Mouse (Mus musculus): ENCODE measurements at regions not wholly inside any gene's neighbourhood (a gene's known extent, or its start where the extent isn't known, plus 50 kb on each side); places are given as distances from the start of the nearest gene placed in this dataset.

DNA sequence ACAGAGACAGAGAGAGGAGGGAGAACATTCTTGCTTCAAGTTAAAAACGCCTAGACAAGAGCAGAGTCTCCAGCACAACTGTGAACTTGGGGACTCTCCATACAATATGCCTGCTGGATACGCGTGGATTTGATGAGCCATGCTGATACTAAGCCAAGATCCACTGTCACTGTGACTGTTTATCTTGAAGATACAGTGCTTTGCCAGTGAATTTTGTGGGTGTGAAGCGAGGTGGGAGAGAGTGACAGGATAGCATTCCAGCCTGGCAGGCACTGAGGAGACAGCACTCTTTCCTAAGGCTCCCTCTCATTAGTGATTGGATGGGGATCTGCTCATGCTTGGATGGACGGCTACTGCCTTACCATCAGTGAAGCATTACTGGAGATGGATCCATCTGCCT is 100.9 kb upstream of the Mbnl2 start:
- ATAC-seq (no peak), DNase-seq (no peak)
- Histone ChIP-seq H3K36me3 (replicated peaks; ENCODE audit: insufficient read depth, low read length) (no peaks in the 10 kb centered on the region), H3K4me1 (ENCODE audit: insufficient read depth) (no peaks in the 10 kb centered on the region; the same call in 1 of the 2 replicates), H3K9me3 (ENCODE audit: low read length) (no peaks in the 10 kb centered on the region), H3K4me2 (ENCODE audit: low read depth, low read length) (no peak overlapping the region), H3K27me3 (ENCODE audit: insufficient read depth, low read length) (no peaks in the 10 kb centered on the region), H3K4me3 (ENCODE audit: low read depth, low read length) (no peak overlapping the region), H3K27ac (ENCODE audit: low read depth) (no peak overlapping the region), H3K9ac (replicated peaks) (no peak overlapping the region)
- TF ChIP-seq CTCF (IDR thresholded peaks at IDR 0.05; ENCODE audit: low read depth): no peak
- no peak for TF ChIP-seq EP300 (IDR thresholded peaks at IDR 0.05; ENCODE audit: low read depth)
- WGBS (ENCODE audit: insufficient replicate concordance): 71% methylated on average over 5 of the region's 5 CpGs

DNA sequence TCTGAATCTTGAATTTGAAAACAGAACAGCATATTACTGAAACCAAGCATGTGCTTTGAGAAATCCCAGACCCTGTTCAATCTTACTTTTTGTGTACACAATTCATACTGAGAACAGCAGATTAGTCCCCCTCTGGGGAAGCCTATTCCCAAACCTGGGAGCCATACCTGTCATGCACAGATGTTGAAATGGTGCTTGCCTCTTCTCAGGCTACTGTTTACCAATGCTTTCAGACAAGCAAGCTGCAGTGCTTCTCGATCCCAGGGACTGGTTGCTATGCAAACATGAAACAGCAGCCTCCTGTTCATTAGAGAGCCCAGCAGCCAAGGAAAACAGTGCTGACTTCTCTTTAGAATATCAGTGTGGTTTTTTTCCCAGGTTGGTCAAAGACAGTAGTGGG is 80.3 kb upstream of the Mbnl2 start:
- H3K4me1 ChIP-seq (ENCODE audit: insufficient read depth): no peaks in the 10 kb centered on the region
- no peak overlapping the region for H3K9ac ChIP-seq (replicated peaks)
- no peak for TF ChIP-seq EP300 (IDR thresholded peaks at IDR 0.05; ENCODE audit: low read depth)
- TF ChIP-seq CTCF (IDR thresholded peaks at IDR 0.05; ENCODE audit: low read depth): no peak
- H3K36me3 ChIP-seq (replicated peaks; ENCODE audit: insufficient read depth, low read length): no peaks in the 10 kb centered on the region
- H3K4me2 ChIP-seq (ENCODE audit: low read depth, low read length): no peak overlapping the region
- no peak overlapping the region for H3K4me3 ChIP-seq (ENCODE audit: low read depth, low read length)
- 38% methylated on average over 1 of the region's 1 CpGs for WGBS (ENCODE audit: insufficient replicate concordance)
- ATAC-seq: no peak
- H3K27me3 ChIP-seq (ENCODE audit: insufficient read depth, low read length): no peaks in the 10 kb centered on the region
- no peak for DNase-seq
- no peak overlapping the region for H3K27ac ChIP-seq (ENCODE audit: low read depth)
- H3K9me3 ChIP-seq (ENCODE audit: low read length): no peaks in the 10 kb centered on the region

DNA sequence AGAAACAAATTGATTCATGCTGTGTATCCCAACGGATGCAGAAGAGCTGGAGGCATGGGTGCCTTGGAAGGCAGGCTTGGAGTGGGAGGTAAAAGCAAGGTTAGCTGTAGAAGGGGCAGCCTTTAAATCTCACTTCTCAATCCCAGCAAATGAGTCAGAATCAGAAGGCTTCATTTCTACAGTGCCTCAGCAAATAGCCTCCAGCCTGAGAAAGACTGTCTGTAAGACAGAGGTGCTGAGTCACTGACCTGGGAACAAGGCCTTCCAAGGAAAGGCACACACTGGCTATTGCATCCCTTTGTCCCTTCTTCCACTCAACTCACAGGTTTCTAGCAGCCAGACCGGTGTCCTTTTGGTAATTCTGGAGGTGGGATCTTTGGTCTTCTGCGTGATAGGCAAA is 63.7 kb upstream of the Mbnl2 start:
- H3K27ac ChIP-seq (ENCODE audit: low read depth): no peak overlapping the region
- H3K4me1 ChIP-seq (ENCODE audit: insufficient read depth): no peaks in the 10 kb centered on the region
- no peak for DNase-seq
- no peak overlapping the region for H3K4me2 ChIP-seq (ENCODE audit: low read depth, low read length)
- no peak overlapping the region for H3K4me3 ChIP-seq (ENCODE audit: low read depth, low read length)
- H3K36me3 ChIP-seq (replicated peaks; ENCODE audit: insufficient read depth, low read length): no peaks in the 10 kb centered on the region
- H3K9ac ChIP-seq (replicated peaks): no peak overlapping the region
- no peaks in the 10 kb centered on the region for H3K9me3 ChIP-seq (ENCODE audit: low read length)
- no peak for ATAC-seq
- TF ChIP-seq EP300 (IDR thresholded peaks at IDR 0.05; ENCODE audit: low read depth) (no peak), CTCF (IDR thresholded peaks at IDR 0.05; ENCODE audit: low read depth) (no peak)
- WGBS (ENCODE audit: insufficient replicate concordance): 71% methylated on average over 3 of the region's 3 CpGs
- no peaks in the 10 kb centered on the region for H3K27me3 ChIP-seq (ENCODE audit: insufficient read depth, low read length)

DNA sequence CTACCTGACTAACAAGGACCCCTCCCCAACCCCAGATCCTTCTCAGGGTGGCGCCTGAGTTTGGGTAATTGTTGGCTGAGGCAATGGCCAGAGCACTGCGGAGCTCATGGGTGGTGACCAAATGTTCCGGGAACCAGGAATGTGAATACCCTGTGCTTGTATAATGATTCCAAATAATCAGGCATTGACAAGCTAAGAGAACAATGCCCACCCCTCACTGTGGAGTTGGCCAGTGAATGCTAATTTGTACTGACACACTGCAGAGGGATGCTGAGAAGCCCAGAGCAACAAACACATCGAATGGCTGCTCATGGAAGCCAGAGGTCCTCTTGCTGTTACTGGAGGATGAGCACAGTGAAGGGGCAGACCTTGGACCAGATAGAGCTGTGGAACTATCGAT is 62.8 kb upstream of the Mbnl2 start:
- no peak for TF ChIP-seq EP300 (IDR thresholded peaks at IDR 0.05; ENCODE audit: low read depth)
- TF ChIP-seq CTCF (IDR thresholded peaks at IDR 0.05; ENCODE audit: low read depth): no peak
- ATAC-seq: no peak
- no peak overlapping the region for H3K4me2 ChIP-seq (ENCODE audit: low read depth, low read length)

DNA sequence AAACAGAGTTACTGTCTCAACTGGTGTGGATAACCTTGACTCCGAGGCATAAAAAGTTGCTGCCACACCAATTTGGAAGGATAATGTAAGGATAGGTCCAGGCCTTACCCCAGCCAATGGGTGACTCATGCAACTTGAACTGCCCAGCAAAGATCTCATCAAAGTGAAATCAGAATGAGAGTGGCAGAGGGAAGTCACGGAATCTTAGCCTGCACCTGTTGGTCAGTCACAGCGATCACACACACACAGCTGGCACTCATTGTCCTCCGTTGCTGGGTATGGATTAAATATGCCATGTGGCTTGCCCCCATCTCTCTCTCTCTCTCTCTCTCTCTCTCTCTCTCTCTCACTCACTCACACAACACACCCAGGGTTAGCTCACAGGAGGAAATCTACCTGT is 56.2 kb upstream of the Mbnl2 start:
- no peak overlapping the region for H3K4me3 ChIP-seq (ENCODE audit: low read depth, low read length)
- no peaks in the 10 kb centered on the region for H3K36me3 ChIP-seq (replicated peaks; ENCODE audit: insufficient read depth, low read length)
- DNase-seq (no peak), ATAC-seq (no peak)
- H3K4me2 ChIP-seq (ENCODE audit: low read depth, low read length): no peak overlapping the region
- 80% methylated on average over 4 of the region's 4 CpGs for WGBS (ENCODE audit: insufficient replicate concordance)
- H3K9me3 ChIP-seq (ENCODE audit: low read length): no peaks in the 10 kb centered on the region
- TF ChIP-seq EP300 (IDR thresholded peaks at IDR 0.05; ENCODE audit: low read depth) (no peak), CTCF (IDR thresholded peaks at IDR 0.05; ENCODE audit: low read depth) (no peak)
- no peaks in the 10 kb centered on the region; the same call in 1 of the 2 replicates for H3K4me1 ChIP-seq (ENCODE audit: insufficient read depth)
- H3K9ac ChIP-seq (replicated peaks): no peak overlapping the region
- no peak overlapping the region for H3K27ac ChIP-seq (ENCODE audit: low read depth)
- H3K27me3 ChIP-seq (ENCODE audit: insufficient read depth, low read length): no peaks in the 10 kb centered on the region

More for the DNA sequence above, 62.8 kb upstream of the Mbnl2 start:
- H3K27ac ChIP-seq (ENCODE audit: low read depth): no peak overlapping the region
- no peaks in the 10 kb centered on the region for H3K4me1 ChIP-seq (ENCODE audit: insufficient read depth)
- no peak overlapping the region for H3K4me3 ChIP-seq (ENCODE audit: low read depth, low read length)
- H3K9ac ChIP-seq (replicated peaks): no peak overlapping the region
- 78% methylated on average over 5 of the region's 5 CpGs for WGBS (ENCODE audit: insufficient replicate concordance)
- no peaks in the 10 kb centered on the region for H3K9me3 ChIP-seq (ENCODE audit: low read length)
- H3K27me3 ChIP-seq (ENCODE audit: insufficient read depth, low read length): no peaks in the 10 kb centered on the region
- no peak for DNase-seq
- H3K36me3 ChIP-seq (replicated peaks; ENCODE audit: insufficient read depth, low read length): no peaks in the 10 kb centered on the region

DNA sequence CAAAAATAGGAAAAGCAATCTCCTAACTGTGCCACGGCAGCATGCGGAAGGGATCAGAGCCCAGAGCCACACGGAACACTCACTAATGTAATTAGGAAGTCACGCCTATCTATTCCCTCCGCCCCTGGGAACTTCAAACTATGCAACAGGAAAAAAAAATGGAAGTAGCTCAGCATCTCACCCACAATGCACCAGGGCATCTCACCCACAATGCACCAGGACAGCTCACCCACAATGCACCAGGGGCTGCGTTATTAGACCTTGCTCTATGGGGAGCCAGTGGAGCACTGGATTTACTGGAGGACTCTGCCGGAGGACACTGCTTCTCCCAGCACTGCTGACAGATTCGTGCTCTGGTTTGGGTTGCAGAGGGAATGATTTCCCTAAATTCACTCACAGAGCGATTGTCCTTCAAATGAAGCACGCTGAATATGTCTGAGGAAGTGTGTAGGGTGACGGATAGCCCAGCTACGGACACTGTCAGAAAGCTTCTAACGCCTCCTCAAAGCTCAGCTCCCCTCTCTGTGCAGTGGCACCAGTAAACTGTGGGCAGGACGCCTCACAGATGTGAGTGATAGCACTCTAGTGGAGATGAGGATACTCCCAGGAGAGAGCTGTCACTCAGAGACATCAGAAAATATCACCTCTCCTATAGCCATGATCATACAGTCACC is 51.8 kb upstream of the Mbnl2 start:
- Histone ChIP-seq H3K4me1 (ENCODE audit: insufficient read depth) (no peaks in the 10 kb centered on the region; the same call in 1 of the 2 replicates), H3K27ac (ENCODE audit: low read depth) (no peak overlapping the region), H3K36me3 (replicated peaks; ENCODE audit: insufficient read depth, low read length) (no peaks in the 10 kb centered on the region), H3K27me3 (ENCODE audit: insufficient read depth, low read length) (no peaks in the 10 kb centered on the region), H3K4me2 (ENCODE audit: low read depth, low read length) (no peak overlapping the region), H3K9ac (replicated peaks) (no peak overlapping the region), H3K9me3 (ENCODE audit: low read length) (no peaks in the 10 kb centered on the region), H3K4me3 (ENCODE audit: low read depth, low read length) (no peak overlapping the region)
- WGBS (ENCODE audit: insufficient replicate concordance): 74% methylated on average over 14 of the region's 14 CpGs
- no peak for DNase-seq
- ATAC-seq: no peak
- TF ChIP-seq CTCF (IDR thresholded peaks at IDR 0.05; ENCODE audit: low read depth): no peak
- TF ChIP-seq EP300 (IDR thresholded peaks at IDR 0.05; ENCODE audit: low read depth): no peak
